Mouse (Mus musculus): ENCODE results near the gene Hgd. TPM values are rescaled to one million over a fixed set of nuclear protein-coding genes. Genes with fewer than 3 reads are reported as not detected.
"Not testable (repeated sequence)": the region's sequence is repeated elsewhere in the genome, so short reads cannot be mapped to it uniquely, and the experiment has no call there.

Gene Hgd
- polyA plus RNA-seq, 1 experiment = 0.31 TPM

- TF ChIP-seq CTCF (IDR thresholded peaks at IDR 0.05; ENCODE audit: insufficient read depth, low read length) = no peak
- no peak for TF ChIP-seq POLR2A (IDR thresholded peaks at IDR 0.05; ENCODE audit: borderline replicate concordance, extremely low read depth, low read depth, low read length)
- no peaks in the 10 kb centered on the region for H3K4me1 ChIP-seq (ENCODE audit: control insufficient read depth, insufficient read depth, low read length)
- DNase-seq = no peak
- no peak overlapping the region for H3K4me3 ChIP-seq (replicated peaks; ENCODE audit: extremely low read depth, low read depth, low read length)
Measured at GRCm38 (mm10) chr16:37637802-37638201, 57.8 kb downstream of the Hgd start.

- not testable (repeated sequence) for DNase-seq; H3K4me3 ChIP-seq (replicated peaks; ENCODE audit: extremely low read depth, low read depth, low read length); H3K4me1 ChIP-seq (ENCODE audit: control insufficient read depth, insufficient read depth, low read length)
Measured at GRCm38 (mm10) chr16:37640522-37640921, 60.6 kb downstream of the Hgd start.

- TF ChIP-seq CTCF (IDR thresholded peaks at IDR 0.05; ENCODE audit: insufficient read depth, low read length) = no peak
- TF ChIP-seq POLR2A (IDR thresholded peaks at IDR 0.05; ENCODE audit: borderline replicate concordance, extremely low read depth, low read depth, low read length) = no peak
- H3K4me1 ChIP-seq (ENCODE audit: control insufficient read depth, insufficient read depth, low read length) = no peaks in the 10 kb centered on the region
- 90% methylated on average over 5 of the region's 5 CpGs for WGBS
- no peak for DNase-seq
- H3K4me3 ChIP-seq (replicated peaks; ENCODE audit: extremely low read depth, low read depth, low read length) = no peak overlapping the region
Measured at GRCm38 (mm10) chr16:37644486-37644885, 64.5 kb downstream of the Hgd start.

GRCm38 (mm10) chr16:37645211-37645610, 65.3 kb downstream of the Hgd start:
- 93% methylated on average over 8 of the region's 8 CpGs for WGBS
- H3K4me1 ChIP-seq (ENCODE audit: control insufficient read depth, insufficient read depth, low read length) = no peaks in the 10 kb centered on the region
- TF ChIP-seq POLR2A (IDR thresholded peaks at IDR 0.05; ENCODE audit: borderline replicate concordance, extremely low read depth, low read depth, low read length) (no peak), CTCF (IDR thresholded peaks at IDR 0.05; ENCODE audit: insufficient read depth, low read length) (no peak)
- DNase-seq = no peak
- no peak overlapping the region for H3K4me3 ChIP-seq (replicated peaks; ENCODE audit: extremely low read depth, low read depth, low read length)

GRCm38 (mm10) chr16:37645799-37646198, 65.8 kb downstream of the Hgd start:
- Histone ChIP-seq H3K4me1 (ENCODE audit: control insufficient read depth, insufficient read depth, low read length) (no peaks in the 10 kb centered on the region), H3K4me3 (replicated peaks; ENCODE audit: extremely low read depth, low read depth, low read length) (no peak overlapping the region)
- TF ChIP-seq CTCF (IDR thresholded peaks at IDR 0.05; ENCODE audit: insufficient read depth, low read length) (no peak), POLR2A (IDR thresholded peaks at IDR 0.05; ENCODE audit: borderline replicate concordance, extremely low read depth, low read depth, low read length) (no peak)
- 92% methylated on average over 3 of the region's 3 CpGs for WGBS
- no peak for DNase-seq

GRCm38 (mm10) chr16:37647067-37647466, 67.1 kb downstream of the Hgd start:
- DNase-seq = no peak
- TF ChIP-seq POLR2A (IDR thresholded peaks at IDR 0.05; ENCODE audit: borderline replicate concordance, extremely low read depth, low read depth, low read length) (no peak), CTCF (IDR thresholded peaks at IDR 0.05; ENCODE audit: insufficient read depth, low read length) (no peak)
- Histone ChIP-seq H3K4me3 (replicated peaks; ENCODE audit: extremely low read depth, low read depth, low read length) (no peak overlapping the region), H3K4me1 (ENCODE audit: control insufficient read depth, insufficient read depth, low read length) (peaks cover under 1% of the 10 kb centered on the region)
- WGBS = 90% methylated on average over 16 of the region's 16 CpGs

- TF ChIP-seq POLR2A (IDR thresholded peaks at IDR 0.05; ENCODE audit: borderline replicate concordance, extremely low read depth, low read depth, low read length) (no peak), CTCF (IDR thresholded peaks at IDR 0.05; ENCODE audit: insufficient read depth, low read length) (no peak)
- H3K4me1 ChIP-seq (ENCODE audit: control insufficient read depth, insufficient read depth, low read length) = peaks cover 6% of the 10 kb centered on the region
- H3K4me3 ChIP-seq (replicated peaks; ENCODE audit: extremely low read depth, low read depth, low read length) = no peak overlapping the region
- 90% methylated on average over 8 of the region's 8 CpGs for WGBS
- DNase-seq = no peak
Measured at GRCm38 (mm10) chr16:37647936-37648335, 68.0 kb downstream of the Hgd start.

GRCm38 (mm10) chr16:37649068-37649467, 69.1 kb downstream of the Hgd start:
- Histone ChIP-seq H3K4me3 (replicated peaks; ENCODE audit: extremely low read depth, low read depth, low read length) (no peak overlapping the region), H3K4me1 (ENCODE audit: control insufficient read depth, insufficient read depth, low read length) (peaks cover 8% of the 10 kb centered on the region)
- no peak for TF ChIP-seq POLR2A (IDR thresholded peaks at IDR 0.05; ENCODE audit: borderline replicate concordance, extremely low read depth, low read depth, low read length)
- TF ChIP-seq CTCF (IDR thresholded peaks at IDR 0.05; ENCODE audit: insufficient read depth, low read length) = no peak
- 65% methylated on average over 5 of the region's 5 CpGs for WGBS
- no peak for DNase-seq

- DNase-seq = no peak
- H3K4me1 ChIP-seq (ENCODE audit: control insufficient read depth, insufficient read depth, low read length) = peaks cover 8% of the 10 kb centered on the region
- TF ChIP-seq CTCF (IDR thresholded peaks at IDR 0.05; ENCODE audit: insufficient read depth, low read length) = no peak
- TF ChIP-seq POLR2A (IDR thresholded peaks at IDR 0.05; ENCODE audit: borderline replicate concordance, extremely low read depth, low read depth, low read length) = no peak
- no peak overlapping the region for H3K4me3 ChIP-seq (replicated peaks; ENCODE audit: extremely low read depth, low read depth, low read length)
- 63% methylated on average over 5 of the region's 5 CpGs for WGBS
Measured at GRCm38 (mm10) chr16:37651467-37651866, 71.5 kb downstream of the Hgd start.

GRCm38 (mm10) chr16:37652654-37653053, 72.7 kb downstream of the Hgd start:
- WGBS = 75% methylated on average over 5 of the region's 5 CpGs
- Histone ChIP-seq H3K4me1 (ENCODE audit: control insufficient read depth, insufficient read depth, low read length) (peaks cover 8% of the 10 kb centered on the region), H3K4me3 (replicated peaks; ENCODE audit: extremely low read depth, low read depth, low read length) (no peak overlapping the region)
- DNase-seq = no peak
- TF ChIP-seq POLR2A (IDR thresholded peaks at IDR 0.05; ENCODE audit: borderline replicate concordance, extremely low read depth, low read depth, low read length) (no peak), CTCF (IDR thresholded peaks at IDR 0.05; ENCODE audit: insufficient read depth, low read length) (no peak)

GRCm38 (mm10) chr16:37653058-37653457, 73.1 kb downstream of the Hgd start:
- DNase-seq = no peak
- Histone ChIP-seq H3K4me1 (ENCODE audit: control insufficient read depth, insufficient read depth, low read length) (peaks cover 8% of the 10 kb centered on the region), H3K4me3 (replicated peaks; ENCODE audit: extremely low read depth, low read depth, low read length) (no peak overlapping the region)
- 75% methylated on average over 1 of the region's 1 CpGs for WGBS
- TF ChIP-seq CTCF (IDR thresholded peaks at IDR 0.05; ENCODE audit: insufficient read depth, low read length) (no peak), POLR2A (IDR thresholded peaks at IDR 0.05; ENCODE audit: borderline replicate concordance, extremely low read depth, low read depth, low read length) (no peak)
